Mouse (Mus musculus) MEL-GATA-1-ER (cell line): ENCODE measurements around the gene Arhgef16.
A peak's percentile ranks its signal among the peaks of the same experiment; 100 is the strongest.

ENCODE experiments used
- DNase-seq: peaks from one replicate; pipeline ENCODE4 v3.0.0-alpha.2; 2012; ENCODE audit warnings: low read depth; ENCODE audit errors: extremely low read depth

Gene Arhgef16

GRCm38 (mm10) chr4:154293735-154294201, 7.7 kb downstream of the Arhgef16 start:
- no peak for DNase-seq

- no peak for DNase-seq
These were observed 17.8 kb downstream of the Arhgef16 start for GRCm38 (mm10) chr4:154283671-154284070.

GRCm38 (mm10) chr4:154279481-154279880, 22.0 kb downstream of the Arhgef16 start:
- DNase-seq: no peak

- DNase-seq: peak; percentile 2
These were observed 28.5 kb downstream of the Arhgef16 start for GRCm38 (mm10) chr4:154273000-154273399.

- no peak for DNase-seq
These were observed 32.0 kb downstream of the Arhgef16 start for GRCm38 (mm10) chr4:154269520-154269919.

- no peak for DNase-seq
These were observed 34.0 kb downstream of the Arhgef16 start for GRCm38 (mm10) chr4:154267511-154267910.

GRCm38 (mm10) chr4:154262071-154262470, 39.4 kb downstream of the Arhgef16 start:
- no peak for DNase-seq

GRCm38 (mm10) chr4:154260755-154261154, 40.7 kb downstream of the Arhgef16 start:
- no peak for DNase-seq

- no peak for DNase-seq
These were observed 48.8 kb downstream of the Arhgef16 start for GRCm38 (mm10) chr4:154252537-154253255.

- no peak for DNase-seq
These were observed 52.2 kb downstream of the Arhgef16 start for GRCm38 (mm10) chr4:154249316-154249715.

GRCm38 (mm10) chr4:154248092-154248805, 53.2 kb downstream of the Arhgef16 start:
- DNase-seq: no peak

GRCm38 (mm10) chr4:154247207-154248091, 54.0 kb downstream of the Arhgef16 start:
- no peak for DNase-seq

GRCm38 (mm10) chr4:154246115-154247040, 55.1 kb downstream of the Arhgef16 start:
- DNase-seq: no peak

- DNase-seq: no peak
These were observed 56.1 kb downstream of the Arhgef16 start for GRCm38 (mm10) chr4:154245342-154245741.

GRCm38 (mm10) chr4:154240608-154241007, 60.9 kb downstream of the Arhgef16 start:
- no peak for DNase-seq

- no peak for DNase-seq
These were observed 62.3 kb downstream of the Arhgef16 start for GRCm38 (mm10) chr4:154239199-154239598.

- no peak for DNase-seq
These were observed 64.2 kb downstream of the Arhgef16 start for GRCm38 (mm10) chr4:154237306-154237705.

- no peak for DNase-seq
These were observed 64.6 kb downstream of the Arhgef16 start for GRCm38 (mm10) chr4:154236893-154237292.

GRCm38 (mm10) chr4:154236001-154236400, 65.5 kb downstream of the Arhgef16 start:
- DNase-seq: no peak

- DNase-seq: no peak
These were observed 69.2 kb downstream of the Arhgef16 start for GRCm38 (mm10) chr4:154232295-154232694.

- DNase-seq: no peak
These were observed 70.1 kb downstream of the Arhgef16 start for GRCm38 (mm10) chr4:154231380-154231779.
